In the genomic region with DNA sequence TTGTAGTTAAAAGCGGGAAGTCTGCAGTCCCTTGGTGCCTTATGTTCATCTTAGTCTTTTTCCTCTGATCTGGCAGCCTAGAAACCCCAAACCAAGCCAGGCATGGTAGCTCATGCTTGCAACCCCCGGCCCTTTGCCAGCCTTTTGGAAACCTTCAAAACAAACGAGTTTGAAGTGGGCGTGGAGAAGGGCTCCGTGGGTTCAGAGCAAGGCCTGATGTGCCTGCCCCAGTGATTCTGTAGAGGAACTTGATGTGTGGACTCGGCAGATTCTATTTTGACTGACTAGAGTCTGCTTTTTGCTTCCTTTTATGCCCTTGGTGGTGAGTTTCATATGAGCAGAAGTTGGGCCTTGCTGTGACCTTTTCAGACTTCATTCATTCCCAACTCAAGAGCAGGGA, we compare ENCODE assay signal across 16 mouse cellular contexts. TPM values are rescaled to one million over a fixed set of nuclear protein-coding genes. Genes with fewer than 3 reads are reported as not detected.
A peak's percentile ranks its signal among the peaks of the same experiment; 100 is the strongest.
DNase-seq lines count a peak whose midpoint lies in the region.
"Had no signal": no experiment of that assay in that cellular context is flagged by ENCODE, and none has a peak within 500 bp of the region (broad histone marks: within the 10 kb centered on the region; RNA-seq: fewer than 3 reads in every experiment).

No protein-coding gene starts in this region.

- no peaks in the 10 kb centered on the region for H3K36me3 ChIP-seq in limb, embryonic 10.5 days
- H3K36me3 ChIP-seq: intestine, embryonic 15.5 days; kidney, embryonic 15.5 days; limb, embryonic 15.5 days had no signal

- no peak overlapping the region for H3K4me3 ChIP-seq in limb, embryonic 10.5 days
- H3K4me3 ChIP-seq: heart, adult 2 months; intestine, embryonic 15.5 days; kidney, embryonic 15.5 days; limb, embryonic 15.5 days had no signal

- H3K9me3 ChIP-seq in limb, embryonic 10.5 days (replicated peaks): no peaks in the 10 kb centered on the region
- H3K9me3 ChIP-seq: intestine, embryonic 15.5 days; kidney, embryonic 15.5 days; limb, embryonic 15.5 days had no signal

- peak; percentile 78 for DNase-seq in layer of hippocampus, adult 9-11 months
- no peak for DNase-seq in layer of hippocampus, postnatal 10 days (ENCODE audit: low spot score in 2 of 2)
- peak; percentile 27 to 30 for DNase-seq in spleen, adult 18-20 months
- no peak for DNase-seq in spleen, adult 12 weeks (ENCODE audit: low spot score)
- DNase-seq in limb, embryonic 10.5 days (ENCODE audit: low spot score): no peak
- no peak for DNase-seq in adrenal gland, postnatal 36 days
- DNase-seq in frontal cortex, postnatal 25 days (ENCODE audit: low spot score in 2 of 2): no peak
- DNase-seq: cerebellum, postnatal 14 days; heart, postnatal 10 days; lung, adult 18-20 months; midbrain, embryonic 14.5 days had no signal

- 63% methylated on average over 6 of the region's 6 CpGs for WGBS in limb, embryonic 10.5 days

- peak overlapping the region; percentile 63; the same call in 1 of the 2 replicates for H3K27ac ChIP-seq in limb, embryonic 10.5 days
- H3K27ac ChIP-seq: heart, adult 2 months; hindbrain, embryonic 14.5 days; intestine, embryonic 15.5 days; kidney, embryonic 15.5 days; limb, embryonic 15.5 days had no signal

- H3K4me1 ChIP-seq in limb, embryonic 10.5 days: peaks cover 22% of the 10 kb centered on the region

- H3K27me3 ChIP-seq in limb, embryonic 10.5 days (ENCODE audit: low read depth, poor library complexity, severe bottlenecking): 0 out of 2 replicates have a peak, but pooled peaks cover 3% of the 10 kb centered on the region
- H3K27me3 ChIP-seq: intestine, embryonic 15.5 days had no signal

RNA-seq across cellular contexts. Expression of gene Etv5, which starts 5.3 kb away (rescaled TPM):
- total RNA-seq in layer of hippocampus, postnatal 10 days (2021): 10 to 100 TPM; 38.8 to 39.7 TPM
- polyA plus RNA-seq in limb, embryonic 10.5 days (2016; fragmentation: Nextera tagmentation; extraction: Ambion mirVana): 66.8 and 74.3 TPM in 2 replicates
- total RNA-seq in adrenal gland, postnatal 36 days (2021): 10 to 100 TPM; 29.7 to 33.3 TPM

Comparison
In these comparisons a context has a peak if more than half of its experiments do, and no peak if none do; other contexts are left out.
1. DNase-seq: peak in layer of hippocampus, adult 9-11 months (single experiment) and spleen, adult 18-20 months (2 of 2); none in layer of hippocampus, postnatal 10 days (0 of 2), spleen, adult 12 weeks (single experiment), limb, embryonic 10.5 days (single experiment), adrenal gland, postnatal 36 days (0 of 2) and frontal cortex, postnatal 25 days (0 of 2).